Mouse (Mus musculus) heart, adult 2 months (tissue): Measurements from ENCODE around the gene Fblim1. TPM values are rescaled to one million over a fixed set of nuclear protein-coding genes. Genes with fewer than 3 reads are reported as not detected.

ENCODE experiments used
- DNase-seq, 2 experiments: peaks; one replicate each; pipeline ENCODE4 v3.0.0; 2021
- H3K27ac ChIP-seq: fragments of 200-600 bp; 2 replicates; pipeline ENCODE4 v1.8.1; 2022
- H3K27me3 ChIP-seq: fragments of 200-500 bp; 2 replicates; pipeline ENCODE4 v1.6.1; 2012; ENCODE audit warnings: mild to moderate bottlenecking, low read length, inconsistent platforms, mixed read lengths; ENCODE audit not compliant: control insufficient read depth, insufficient read depth
- H3K36me3 ChIP-seq: fragments of 200-500 bp; 2 replicates; pipeline ENCODE4 v1.6.1; 2012; ENCODE audit warnings: low read length, inconsistent platforms; ENCODE audit not compliant: control insufficient read depth, insufficient read depth
- H3K4me1 ChIP-seq: fragments of 200-500 bp; 2 replicates; pipeline ENCODE4 v1.6.1; 2011; ENCODE audit warnings: low read length; ENCODE audit not compliant: control insufficient read depth, insufficient read depth
- H3K4me3 ChIP-seq: fragments of 200-600 bp; 2 replicates; pipeline ENCODE4 v1.8.1; 2022
- H3K79me2 ChIP-seq: fragments of 200-500 bp; replicated peaks from 2 replicates; pipeline ENCODE4 v1.6.1; 2012; ENCODE audit warnings: mild to moderate bottlenecking, inconsistent platforms, low read length, moderate library complexity, mixed read lengths; ENCODE audit not compliant: control insufficient read depth, insufficient read depth
- H3K9ac ChIP-seq: fragments of 200-500 bp; 2 replicates; pipeline ENCODE4 v1.6.1; 2012; ENCODE audit warnings: low read depth, mild to moderate bottlenecking, control low read depth, inconsistent platforms, low read length, mixed read lengths
- CTCF ChIP-seq: fragments of 200-600 bp; IDR thresholded peaks from 2 replicates; pipeline ENCODE4 v1.8.1; 2022; ENCODE audit warnings: antibody characterized with exemption, mild to moderate bottlenecking, moderate library complexity
- EP300 ChIP-seq: fragments of 200-500 bp; IDR thresholded peaks from 2 replicates; pipeline ENCODE4 v1.6.1; 2011; ENCODE audit warnings: low read depth, low read length, control low read depth; ENCODE audit not compliant: insufficient read depth
- POLR2A ChIP-seq: fragments of 200-500 bp; IDR thresholded peaks from 2 replicates; pipeline ENCODE4 v1.6.1; 2011; ENCODE audit warnings: mild to moderate bottlenecking, low read depth, low read length, control low read depth; ENCODE audit not compliant: insufficient read depth
- WGBS: fragments of 180-500 bp; shearing (Covaris S2); methylation state at CpG from one replicate; pipeline ENCODE4 v1.1.7; 2018; 5-methylcytosine and 5-hydroxymethylcytosine counted together
- intact Hi-C: fragments of 180-260 bp; cut with DNase I; formaldehyde crosslinking; loops from one replicate; pipeline ENCODE4 v1.15.1; 2025
- polyA plus RNA-seq: library from polyadenylated mRNA; depleted of rRNA; stranded (reverse); fragments of >200 nt; gene quantifications from 2 replicates; pipeline ENCODE4 v1.2.3, GENCODE M21; 2012
- total RNA-seq, 2 experiments: library from RNA; stranded (reverse); gene quantifications; 2 replicates each; pipeline ENCODE4 v1.2.3; 2021

Gene Fblim1
- total and polyA plus RNA-seq, 3 experiments = 236 to 297 (median 263) TPM

DNA sequence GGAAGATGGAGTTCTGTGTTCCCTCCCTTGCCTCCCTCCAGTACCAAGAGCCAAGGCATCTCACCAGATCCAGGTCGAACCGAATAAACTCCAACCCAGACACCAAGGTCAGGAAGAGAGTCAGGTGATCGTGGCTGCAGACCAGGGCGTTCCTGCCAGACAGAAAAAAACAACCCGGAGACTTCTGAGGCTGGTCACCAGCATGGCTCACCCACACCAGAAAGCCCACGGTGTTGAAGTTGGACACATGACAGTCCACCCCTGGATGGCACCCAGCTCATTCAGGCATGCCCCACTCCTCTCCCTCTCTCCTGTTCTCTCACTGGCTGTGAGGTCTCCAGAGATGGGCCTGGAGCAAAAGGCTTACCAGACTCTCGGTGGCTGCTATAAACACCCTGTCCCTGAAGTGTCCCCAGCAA lies 35.5 kb upstream of the Fblim1 start:
- H3K27me3 ChIP-seq = no peaks in the 10 kb centered on the region
- TF ChIP-seq EP300 (peak; percentile 84), CTCF (no peak), POLR2A (0 out of 2 replicates have a peak, but pooled peaks have one; percentile 36)
- peak overlapping the region; percentile 94 for H3K27ac ChIP-seq
- no peaks in the 10 kb centered on the region; the same call in 1 of the 2 replicates for H3K79me2 ChIP-seq
- WGBS = 48% methylated on average over 7 of the region's 7 CpGs
- peak; percentile 62 to 84 for DNase-seq
- no peak overlapping the region for H3K4me3 ChIP-seq
- intact Hi-C loops = loop anchor here (2.0 kb wide), 1 partner anchor 17 kb away; no protein-coding TSS in a partner anchor
- H3K9ac ChIP-seq = no peak overlapping the region; the same call in 1 of the 2 replicates
- peaks cover 10% of the 10 kb centered on the region for H3K36me3 ChIP-seq
- peaks cover 15% of the 10 kb centered on the region for H3K4me1 ChIP-seq

DNA sequence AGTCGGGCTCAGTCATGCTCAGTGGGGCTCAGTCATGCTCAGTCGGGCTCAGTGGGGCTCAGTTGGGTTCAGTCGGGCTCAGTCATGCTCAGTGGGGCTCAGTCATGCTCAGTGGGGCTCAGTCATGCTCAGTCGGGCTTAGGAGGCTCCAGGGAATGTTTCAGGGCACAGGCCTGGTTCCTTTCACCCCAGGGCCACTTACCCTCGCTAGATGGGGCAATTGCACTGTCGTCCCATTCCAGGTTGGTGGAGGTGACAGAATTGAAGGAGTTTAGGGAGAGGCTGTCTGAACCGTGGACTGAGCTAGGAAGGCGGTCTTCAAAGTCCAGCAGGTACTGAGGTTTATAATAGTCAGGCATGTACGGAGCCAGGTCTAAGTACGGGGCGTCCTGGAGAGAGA lies 33.6 kb upstream of the Fblim1 start:
- H3K27ac ChIP-seq = no peak overlapping the region
- DNase-seq = no peak
- H3K36me3 ChIP-seq = peaks cover 12% of the 10 kb centered on the region
- H3K79me2 ChIP-seq = no peaks in the 10 kb centered on the region
- no peak overlapping the region for H3K4me3 ChIP-seq
- H3K4me1 ChIP-seq = peaks cover 14% of the 10 kb centered on the region
- 65% methylated on average over 11 of the region's 11 CpGs for WGBS
- no peaks in the 10 kb centered on the region for H3K27me3 ChIP-seq
- intact Hi-C loops = no loop called here
- no peak overlapping the region for H3K9ac ChIP-seq
- TF ChIP-seq EP300 (no peak), CTCF (no peak), POLR2A (no peak)

DNA sequence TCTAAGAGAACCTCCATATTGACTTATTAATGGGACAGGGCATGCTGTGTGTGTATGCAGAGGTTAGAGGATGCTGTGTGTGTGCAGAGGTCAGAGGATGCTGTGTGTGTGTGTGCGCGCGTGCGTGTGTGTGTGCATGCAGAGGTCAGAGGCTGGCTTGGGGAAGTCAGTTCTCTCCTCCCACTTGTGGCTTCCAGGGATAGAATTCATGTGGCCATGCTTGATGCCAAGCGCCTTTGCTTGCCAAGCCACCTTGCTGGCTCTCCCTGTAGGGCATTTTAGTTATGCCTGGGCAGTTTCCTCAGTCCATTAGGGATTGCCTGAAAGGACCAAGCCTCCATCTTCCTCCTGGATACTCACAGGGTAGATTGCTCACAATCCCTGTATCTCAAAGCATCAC lies 30.8 kb upstream of the Fblim1 start:
- no peak overlapping the region for H3K4me3 ChIP-seq
- no peak overlapping the region for H3K9ac ChIP-seq
- peak; percentile 57; the same call in 1 of the 2 replicates for TF ChIP-seq EP300
- no peak for TF ChIP-seq POLR2A
- no peak for TF ChIP-seq CTCF
- peaks cover 3% of the 10 kb centered on the region for H3K36me3 ChIP-seq
- no peaks in the 10 kb centered on the region for H3K27me3 ChIP-seq
- peaks cover 2% of the 10 kb centered on the region for H3K4me1 ChIP-seq
- peak in 1 of 2 experiments; percentile 77 for DNase-seq
- peak overlapping the region; percentile 32 for H3K27ac ChIP-seq
- WGBS = 61% methylated on average over 5 of the region's 5 CpGs
- H3K79me2 ChIP-seq = no peaks in the 10 kb centered on the region
- intact Hi-C loops = no loop called here

DNA sequence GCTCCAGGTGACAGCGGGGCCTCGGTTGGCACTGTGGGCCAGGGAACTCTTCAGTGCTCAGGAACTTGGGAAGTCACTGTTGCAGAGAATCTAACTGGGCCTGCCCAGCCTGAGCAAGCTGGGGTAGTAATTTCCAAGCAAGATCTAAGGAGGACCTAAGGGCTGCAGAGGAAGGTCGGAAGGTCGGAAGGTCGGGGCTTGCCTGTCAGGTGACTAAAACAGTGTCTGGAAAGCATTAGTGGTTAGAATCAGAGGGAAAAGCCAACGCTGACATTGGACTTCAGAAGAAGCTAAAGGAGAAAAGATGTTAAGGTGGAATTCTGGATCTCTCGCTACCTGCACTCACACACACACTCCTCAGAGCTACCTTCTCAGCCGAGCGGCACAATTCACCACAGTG lies 30.1 kb upstream of the Fblim1 start:
- H3K4me1 ChIP-seq = peaks cover under 1% of the 10 kb centered on the region
- DNase-seq = no peak
- WGBS = 81% methylated on average over 9 of the region's 9 CpGs
- peak overlapping the region; percentile 32; the same call in 1 of the 2 replicates for H3K27ac ChIP-seq
- TF ChIP-seq EP300 = no peak
- no peak for TF ChIP-seq CTCF
- TF ChIP-seq POLR2A = no peak
- intact Hi-C loops = no loop called here
- H3K36me3 ChIP-seq = peaks cover 3% of the 10 kb centered on the region
- H3K79me2 ChIP-seq = no peaks in the 10 kb centered on the region
- H3K4me3 ChIP-seq = no peak overlapping the region
- no peaks in the 10 kb centered on the region for H3K27me3 ChIP-seq
- no peak overlapping the region for H3K9ac ChIP-seq

DNA sequence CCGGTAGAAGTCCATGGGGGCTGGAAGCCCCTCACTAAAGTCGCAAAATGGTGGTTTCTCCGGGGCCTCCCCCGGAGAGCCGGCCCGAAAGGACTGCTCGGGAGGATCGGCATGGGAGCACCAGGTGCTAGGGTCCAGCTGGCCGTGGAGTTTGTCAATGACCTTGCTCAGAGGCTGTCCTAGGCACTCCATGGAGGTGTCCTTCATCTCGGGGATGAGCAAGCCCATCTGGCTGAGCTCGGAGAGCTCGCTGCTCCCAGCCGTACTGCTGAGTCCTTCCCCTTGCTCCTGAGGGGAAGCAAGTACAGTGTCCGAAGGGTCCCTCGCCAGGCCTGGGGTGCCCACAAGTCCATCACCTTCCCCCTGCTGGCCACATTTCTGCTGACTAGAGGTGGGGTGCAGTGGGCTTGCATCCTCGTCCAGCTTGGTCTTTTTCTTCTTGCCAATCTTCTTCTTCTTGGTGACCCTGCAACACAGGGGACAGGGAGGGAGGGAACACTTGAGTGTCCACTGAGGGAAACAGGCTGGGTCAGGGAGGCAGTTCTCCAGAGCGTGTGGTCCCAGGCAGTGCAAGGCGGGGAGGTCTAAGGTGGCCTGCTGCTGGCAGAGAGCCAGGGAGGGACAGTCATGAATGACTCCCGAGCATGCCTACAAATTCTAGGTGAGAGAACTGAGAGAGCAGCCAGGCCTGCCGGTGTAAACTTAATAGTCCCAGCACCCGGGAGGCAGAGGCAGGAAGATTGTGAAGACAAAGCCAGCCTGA lies 26.4 kb upstream of the Fblim1 start:
- no peak for DNase-seq
- TF ChIP-seq POLR2A = no peak
- TF ChIP-seq CTCF = no peak
- TF ChIP-seq EP300 = no peak
- intact Hi-C loops = no loop called here
- Histone ChIP-seq H3K27ac (no peak overlapping the region), H3K9ac (no peak overlapping the region), H3K36me3 (peaks cover 3% of the 10 kb centered on the region), H3K4me3 (no peak overlapping the region), H3K79me2 (no peaks in the 10 kb centered on the region), H3K27me3 (no peaks in the 10 kb centered on the region), H3K4me1 (no peaks in the 10 kb centered on the region)
- WGBS = 86% methylated on average over 21 of the region's 21 CpGs

DNA sequence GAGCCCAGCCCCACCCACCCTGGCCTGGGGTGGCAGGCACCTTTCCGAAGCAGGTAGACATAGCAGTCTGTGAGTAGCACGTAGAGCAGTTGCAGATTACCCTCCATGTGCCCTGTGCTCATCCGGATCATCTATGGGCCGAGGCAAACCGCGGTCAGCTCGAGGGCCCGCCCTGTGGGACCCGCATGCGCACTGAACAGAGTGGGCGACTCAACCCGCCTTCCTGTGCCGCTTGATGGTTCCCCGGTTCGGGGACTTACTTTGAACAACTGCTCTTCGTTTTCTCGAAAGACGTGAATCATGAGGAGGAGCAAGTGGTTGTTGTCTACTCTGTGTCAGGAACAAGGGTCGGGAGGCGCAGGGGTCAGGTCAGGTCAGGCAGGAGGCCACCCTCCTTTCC lies 25.4 kb upstream of the Fblim1 start:
- 95% methylated on average over 20 of the region's 20 CpGs for WGBS
- Histone ChIP-seq H3K4me3 (no peak overlapping the region), H3K36me3 (peaks cover 1% of the 10 kb centered on the region), H3K9ac (no peak overlapping the region), H3K79me2 (no peaks in the 10 kb centered on the region), H3K27me3 (no peaks in the 10 kb centered on the region), H3K27ac (no peak overlapping the region), H3K4me1 (no peaks in the 10 kb centered on the region)
- intact Hi-C loops = no loop called here
- TF ChIP-seq EP300 (no peak), POLR2A (no peak), CTCF (no peak)
- DNase-seq = no peak
